Mouse (Mus musculus) midbrain, postnatal 0 days (tissue): ENCODE measurements at regions not wholly inside any gene's neighbourhood (a gene's known extent, or its start where the extent isn't known, plus 50 kb on each side); places are given as distances from the start of the nearest gene placed in this dataset.

Experiments
- ATAC-seq: fragments of 200-750 bp; cut with Nextera tagmentation; 2 replicates; pipeline ENCODE4 v1.8.0; 2017; ENCODE audit warnings: moderate number of reproducible peaks, mild to moderate bottlenecking, moderate TSS enrichment, moderate library complexity; ENCODE audit not compliant: low FRiP score
- DNase-seq: peaks from one replicate; pipeline ENCODE4 v3.0.0-alpha.2; 2015; ENCODE audit warnings: low spot score
- H3K27ac ChIP-seq: fragments of 300-500 bp; sonication (generic); 2 replicates; pipeline ENCODE4 v1.5.1; 2014; ENCODE audit warnings: low read depth, mild to moderate bottlenecking, low read length, mixed read lengths
- H3K27me3 ChIP-seq: fragments of 300-500 bp; sonication (generic); 2 replicates; pipeline ENCODE4 v1.6.1; 2014; ENCODE audit warnings: low read length, control low read depth, mixed read lengths; ENCODE audit not compliant: insufficient read depth
- H3K36me3 ChIP-seq: fragments of 300-500 bp; sonication (generic); 2 replicates; pipeline ENCODE4 v1.6.1; 2014; ENCODE audit warnings: low read length, control low read depth, mixed read lengths; ENCODE audit not compliant: insufficient read depth
- H3K4me1 ChIP-seq: fragments of 300-500 bp; sonication (generic); 2 replicates; pipeline ENCODE4 v1.6.1; 2014; ENCODE audit warnings: mild to moderate bottlenecking, control low read depth, antibody characterized with exemption, low read length, mixed read lengths; ENCODE audit not compliant: insufficient read depth
- H3K4me2 ChIP-seq: fragments of 300-500 bp; sonication (generic); 2 replicates; pipeline ENCODE4 v1.6.1; 2014; ENCODE audit warnings: low read depth, mild to moderate bottlenecking, low read length, mixed read lengths; ENCODE audit not compliant: poor library complexity, severe bottlenecking
- H3K4me3 ChIP-seq: fragments of 300-500 bp; sonication (generic); 2 replicates; pipeline ENCODE4 v1.5.1; 2014; ENCODE audit warnings: low read depth, mild to moderate bottlenecking, low read length, moderate library complexity
- H3K9ac ChIP-seq: fragments of 300-500 bp; sonication (generic); replicated peaks from 2 replicates; pipeline ENCODE4 v1.6.1; 2014; ENCODE audit warnings: mild to moderate bottlenecking, low read length, moderate library complexity, mixed read lengths; ENCODE audit not compliant: poor library complexity, severe bottlenecking
- H3K9me3 ChIP-seq: fragments of 300-500 bp; sonication (generic); 2 replicates; pipeline ENCODE4 v1.6.1; 2016; ENCODE audit warnings: low read length, control low read depth
- CTCF ChIP-seq: IDR thresholded peaks from 2 replicates; pipeline ENCODE4 v1.5.1; 2016; ENCODE audit warnings: antibody characterized with exemption, mild to moderate bottlenecking
- WGBS: fragments of 180-500 bp; shearing (Covaris S2); extraction: QIAGEN DNeasy Blood & Tissue Kit; methylation state at CpG from one replicate; pipeline ENCODE4 v1.1.7; 2014; 5-methylcytosine and 5-hydroxymethylcytosine counted together

DNA sequence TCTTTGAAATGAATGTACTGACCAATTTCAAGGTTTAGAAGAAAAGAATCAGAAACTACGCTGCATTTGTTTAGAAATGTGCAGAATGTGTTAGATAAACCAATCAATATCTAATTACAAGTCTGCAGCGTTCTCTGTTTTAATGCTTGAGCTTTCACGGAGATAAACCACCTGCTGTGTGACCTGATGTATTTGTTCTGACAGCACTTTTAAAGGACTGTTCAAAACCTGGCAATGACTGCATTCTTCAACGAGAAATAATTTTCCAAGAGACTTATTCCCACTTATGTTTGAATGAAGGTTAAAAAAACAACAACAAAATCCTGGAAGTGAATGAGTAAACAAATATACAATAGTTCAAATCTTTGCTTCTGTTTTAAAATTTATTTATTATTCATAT lies 628.1 kb upstream of the Pcdh20 start:
- ATAC-seq (no peak), DNase-seq (peak; percentile 46)
- H3K4me1 ChIP-seq = no peaks in the 10 kb centered on the region
- H3K27ac ChIP-seq = no peak overlapping the region
- 21% methylated on average over 4 of the region's 4 CpGs for WGBS
- no peak overlapping the region for H3K4me2 ChIP-seq
- H3K4me3 ChIP-seq = no peak overlapping the region
- H3K27me3 ChIP-seq = no peaks in the 10 kb centered on the region
- no peak for TF ChIP-seq CTCF
- H3K36me3 ChIP-seq = no peaks in the 10 kb centered on the region
- no peaks in the 10 kb centered on the region for H3K9me3 ChIP-seq
- H3K9ac ChIP-seq = no peak overlapping the region

DNA sequence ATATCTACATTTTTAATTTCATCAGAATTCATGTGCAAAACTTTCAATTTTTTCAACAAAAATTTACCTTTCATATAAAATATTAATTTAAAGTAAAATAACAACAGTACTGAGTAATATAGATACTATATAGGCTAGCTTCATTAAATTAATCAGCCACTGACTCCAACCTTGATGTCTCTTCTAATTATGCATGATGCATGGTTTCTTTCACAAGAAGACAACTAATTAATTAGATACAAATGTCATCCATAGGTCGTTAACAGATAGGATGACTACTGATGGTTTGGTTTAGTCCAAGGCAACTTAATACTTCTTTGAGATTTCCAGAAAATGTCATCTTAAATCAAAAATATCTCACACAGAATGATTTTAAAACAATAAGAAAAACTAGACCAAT lies 618.5 kb upstream of the Pcdh20 start:
- H3K36me3 ChIP-seq = no peaks in the 10 kb centered on the region
- H3K9me3 ChIP-seq = no peaks in the 10 kb centered on the region
- no peaks in the 10 kb centered on the region for H3K27me3 ChIP-seq
- H3K27ac ChIP-seq = no peak overlapping the region
- TF ChIP-seq CTCF = no peak
- H3K4me2 ChIP-seq = no peak overlapping the region
- no peak overlapping the region for H3K9ac ChIP-seq
- ATAC-seq (no peak), DNase-seq (no peak)
- WGBS = 88% methylated on average over 1 of the region's 1 CpGs
- H3K4me3 ChIP-seq = no peak overlapping the region
- H3K4me1 ChIP-seq = no peaks in the 10 kb centered on the region

DNA sequence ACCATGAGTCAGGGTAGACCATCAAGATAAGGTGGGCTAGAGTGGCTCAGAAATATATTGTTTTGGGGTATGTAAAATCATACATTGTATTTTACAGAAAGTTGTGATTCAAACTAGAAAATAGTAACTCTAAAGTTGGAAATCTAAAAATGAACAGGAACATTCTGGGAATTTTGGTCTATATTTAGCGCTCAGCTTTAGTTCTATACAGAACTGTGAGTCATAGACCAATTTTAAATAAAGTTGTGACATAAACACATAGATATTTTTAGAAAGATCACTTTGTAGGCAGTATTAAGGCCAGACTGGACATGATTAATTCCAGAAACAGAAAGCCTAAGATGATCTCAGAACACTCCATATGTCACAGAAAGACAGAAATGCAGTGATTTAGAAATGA lies 604.8 kb upstream of the Pcdh20 start:
- no peak for TF ChIP-seq CTCF
- H3K9ac ChIP-seq = no peak overlapping the region
- WGBS = 92% methylated on average over 1 of the region's 1 CpGs
- DNase-seq (no peak), ATAC-seq (no peak)
- no peaks in the 10 kb centered on the region for H3K9me3 ChIP-seq
- no peaks in the 10 kb centered on the region for H3K27me3 ChIP-seq
- H3K4me3 ChIP-seq = no peak overlapping the region
- H3K36me3 ChIP-seq = no peaks in the 10 kb centered on the region
- H3K4me2 ChIP-seq = no peak overlapping the region
- no peaks in the 10 kb centered on the region for H3K4me1 ChIP-seq
- H3K27ac ChIP-seq = no peak overlapping the region

DNA sequence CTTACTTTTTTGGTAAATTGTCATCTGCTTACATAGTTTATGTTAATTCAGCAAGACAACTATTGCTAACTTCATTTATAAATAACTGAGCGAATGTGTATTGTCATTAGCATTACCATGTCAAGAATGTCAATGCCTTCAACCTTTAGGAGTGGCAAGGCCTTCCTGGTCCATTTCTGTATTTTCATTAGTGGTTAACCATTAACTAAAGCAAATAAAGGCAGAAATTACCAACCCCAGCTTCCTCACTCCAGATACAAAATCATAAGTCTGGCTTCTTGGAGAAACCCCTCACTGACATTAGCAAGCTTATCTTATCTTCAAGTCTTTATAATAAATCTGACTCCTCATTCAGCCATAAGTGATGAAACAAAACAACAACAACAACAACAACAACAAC lies 592.8 kb upstream of the Pcdh20 start:
- Histone ChIP-seq H3K27me3 (no peaks in the 10 kb centered on the region), H3K9me3 (no peaks in the 10 kb centered on the region), H3K9ac (no peak overlapping the region), H3K4me1 (no peaks in the 10 kb centered on the region), H3K27ac (no peak overlapping the region), H3K4me3 (no peak overlapping the region), H3K4me2 (no peak overlapping the region), H3K36me3 (no peaks in the 10 kb centered on the region)
- ATAC-seq (no peak), DNase-seq (no peak)
- WGBS = 100% methylated on average over 1 of the region's 1 CpGs
- TF ChIP-seq CTCF = no peak

DNA sequence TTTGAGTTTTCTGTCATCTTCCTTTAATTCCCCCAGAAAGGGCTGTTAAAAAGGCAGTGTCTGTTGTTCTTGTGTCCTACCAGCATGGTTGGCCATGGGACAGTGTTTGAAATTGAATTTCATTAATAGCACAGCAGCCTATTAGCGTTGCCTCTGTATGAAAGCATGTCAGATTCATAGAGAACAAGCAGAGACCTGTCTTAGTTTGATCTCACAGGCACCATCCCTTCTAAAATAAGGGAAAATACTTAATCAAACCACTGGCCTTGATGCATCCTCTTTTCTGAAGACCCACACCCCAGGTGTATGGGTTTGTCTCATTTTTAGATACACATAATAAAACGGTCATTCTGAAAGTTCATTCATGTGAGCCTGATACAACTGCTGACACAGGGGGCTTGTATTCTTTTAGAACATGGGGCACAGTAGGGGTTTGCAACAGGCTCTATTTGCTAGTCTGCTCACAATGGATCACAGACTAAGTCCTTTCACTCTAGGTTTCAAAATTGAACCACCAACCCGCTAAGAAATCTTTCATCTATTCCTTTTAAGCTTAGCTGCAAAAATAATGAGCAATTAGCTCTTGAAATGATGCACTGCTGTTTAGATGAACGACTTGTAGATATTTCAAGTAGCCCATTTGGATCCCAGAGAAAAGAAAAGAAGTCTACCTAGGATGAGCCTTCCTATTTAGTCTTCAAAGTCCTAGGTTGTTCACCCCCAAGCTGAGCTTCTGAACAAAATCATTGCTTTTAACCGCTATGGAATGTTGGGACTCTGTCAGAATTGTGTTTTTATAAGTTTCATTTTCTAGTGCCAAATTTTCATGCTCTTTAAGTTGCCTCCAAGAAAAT lies 591.6 kb upstream of the Pcdh20 start:
- H3K4me2 ChIP-seq = no peak overlapping the region
- WGBS = 50% methylated on average over 5 of the region's 5 CpGs
- TF ChIP-seq CTCF = no peak
- no peaks in the 10 kb centered on the region for H3K4me1 ChIP-seq
- H3K27ac ChIP-seq = no peak overlapping the region
- H3K27me3 ChIP-seq = no peaks in the 10 kb centered on the region
- no peak overlapping the region for H3K4me3 ChIP-seq
- no peaks in the 10 kb centered on the region for H3K9me3 ChIP-seq
- no peak for DNase-seq
- no peak for ATAC-seq
- no peak overlapping the region for H3K9ac ChIP-seq
- H3K36me3 ChIP-seq = no peaks in the 10 kb centered on the region

DNA sequence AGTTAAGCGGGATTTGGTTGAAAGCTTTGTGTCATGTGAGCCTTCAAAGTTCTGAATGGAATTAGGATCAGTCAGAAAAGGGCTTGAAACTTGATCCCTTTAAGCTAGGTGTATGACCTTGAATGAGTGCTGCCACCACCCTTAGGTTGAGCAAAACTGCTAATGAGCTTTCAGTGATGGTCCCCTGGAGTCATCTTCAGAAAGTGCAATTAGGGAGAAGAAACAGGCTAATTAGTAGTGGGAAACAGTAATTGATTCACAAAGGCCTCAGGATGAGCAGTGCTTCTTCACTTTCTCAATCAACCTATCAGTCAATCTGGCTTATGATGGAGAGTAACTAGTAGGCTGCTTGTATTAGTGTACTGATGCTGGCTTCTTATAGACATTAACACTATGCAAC lies 590.1 kb upstream of the Pcdh20 start:
- 48% methylated on average over 1 of the region's 1 CpGs for WGBS
- ATAC-seq = no peak
- Histone ChIP-seq H3K36me3 (no peaks in the 10 kb centered on the region), H3K27me3 (no peaks in the 10 kb centered on the region), H3K27ac (no peak overlapping the region), H3K4me3 (no peak overlapping the region), H3K9me3 (no peaks in the 10 kb centered on the region), H3K9ac (no peak overlapping the region), H3K4me2 (no peak overlapping the region), H3K4me1 (no peaks in the 10 kb centered on the region)
- DNase-seq = peak; percentile 8
- no peak for TF ChIP-seq CTCF
